19 mouse cellular contexts compared by ENCODE assay signal in genomic region chr2:162781599-162781998, GRCm38 (mm10).
DNase-seq lines count a peak whose midpoint lies in the region.
"Had no signal": no experiment of that assay in that cellular context is flagged by ENCODE, and none has a peak within 500 bp of the region (broad histone marks: within the 10 kb centered on the region; RNA-seq: fewer than 3 reads in every experiment).

No protein-coding gene starts in this region.

- no peaks in the 10 kb centered on the region for H3K9me3 ChIP-seq in limb, embryonic 10.5 days (replicated peaks)
- H3K9me3 ChIP-seq: embryonic facial prominence, embryonic 12.5 days; heart, embryonic 12.5 days; hindbrain, embryonic 10.5 days; hindbrain, embryonic 15.5 days had no signal

- no peaks in the 10 kb centered on the region for H3K36me3 ChIP-seq in limb, embryonic 10.5 days
- H3K36me3 ChIP-seq: embryonic facial prominence, embryonic 12.5 days; heart, embryonic 12.5 days; hindbrain, embryonic 10.5 days; hindbrain, embryonic 15.5 days had no signal

- intact Hi-C loops in left cerebral cortex, postnatal 36 days (cut with DNase I): no loop called here

- DNase-seq in left cerebral cortex, adult 18-20 months (ENCODE audit: low spot score in 2 of 2): peak; percentile 47 to 60
- DNase-seq in left cerebral cortex, adult 11 months (ENCODE audit: low spot score): no peak
- peak; percentile 35 to 52 for DNase-seq in right cerebral cortex, adult 2 months (ENCODE audit: low spot score in 2 of 2)
- no peak for DNase-seq in right cerebral cortex, postnatal 4 days
- peak; percentile 34 to 60 for DNase-seq in left cerebral cortex, postnatal 36 days (ENCODE audit: low spot score in 2 of 2)
- DNase-seq in telencephalon, adult 2 months (ENCODE audit: low read depth, low spot score): peak; percentile 71
- DNase-seq in Muller cell, postnatal 12 days (ENCODE audit: inconsistent ontology term): no peak
- no peak for DNase-seq in limb, embryonic 10.5 days (ENCODE audit: low spot score)
- DNase-seq: adrenal gland, adult 8-10 months; adrenal gland, postnatal 36 days; cerebellum, adult 11-12 months; cerebellum, adult 9-10 months; cerebellum, postnatal 25 days; gastrocnemius, adult 2 months; gastrocnemius, postnatal 25 days had no signal

- H3K27ac ChIP-seq in limb, embryonic 10.5 days: no peak overlapping the region
- H3K27ac ChIP-seq: embryonic facial prominence, embryonic 12.5 days; gastrocnemius, adult 2 months; hindbrain, embryonic 10.5 days; hindbrain, embryonic 15.5 days had no signal

- H3K4me1 ChIP-seq in limb, embryonic 10.5 days: no peaks in the 10 kb centered on the region
- H3K4me1 ChIP-seq: embryonic facial prominence, embryonic 12.5 days; heart, embryonic 12.5 days; hindbrain, embryonic 10.5 days had no signal

- H3K27me3 ChIP-seq in limb, embryonic 10.5 days (ENCODE audit: low read depth, poor library complexity, severe bottlenecking): no peaks in the 10 kb centered on the region
- H3K27me3 ChIP-seq: embryonic facial prominence, embryonic 12.5 days; heart, embryonic 12.5 days; hindbrain, embryonic 15.5 days had no signal

- WGBS in limb, embryonic 10.5 days: 83% methylated on average over 6 of the region's 6 CpGs

- H3K4me3 ChIP-seq in limb, embryonic 10.5 days: no peak overlapping the region
- H3K4me3 ChIP-seq: embryonic facial prominence, embryonic 12.5 days; gastrocnemius, adult 2 months; heart, embryonic 12.5 days; hindbrain, embryonic 10.5 days; hindbrain, embryonic 15.5 days had no signal

Comparison
In these comparisons a context has a peak if more than half of its experiments do, and no peak if none do; other contexts are left out.
1. DNase-seq: peak in left cerebral cortex, adult 18-20 months (2 of 2), right cerebral cortex, adult 2 months (2 of 2), left cerebral cortex, postnatal 36 days (2 of 2) and telencephalon, adult 2 months (single experiment); none in left cerebral cortex, adult 11 months (single experiment), right cerebral cortex, postnatal 4 days (single experiment), Muller cell, postnatal 12 days (single experiment) and limb, embryonic 10.5 days (single experiment).